17 mouse cellular contexts compared by ENCODE assay signal in the genomic region with DNA sequence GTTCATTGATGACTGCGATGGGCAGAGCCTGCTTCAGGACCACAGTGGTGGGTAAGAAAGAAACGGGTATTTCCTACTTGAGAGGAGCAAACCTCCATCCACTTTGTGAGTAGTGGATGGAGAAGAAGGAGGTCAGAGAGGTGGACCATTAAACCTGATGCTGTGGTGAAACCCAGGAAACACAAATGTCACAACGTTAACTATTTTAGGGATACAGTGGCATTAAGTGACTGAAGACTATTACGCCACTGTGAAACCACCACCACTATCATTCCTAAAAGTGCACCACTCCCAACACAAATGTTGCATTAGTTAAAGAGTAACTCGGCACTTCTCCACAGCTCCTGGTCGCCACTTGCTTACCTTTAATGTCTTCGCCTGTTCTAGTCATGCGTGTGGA.
"Had no signal": no experiment of that assay in that cellular context is flagged by ENCODE, and none has a peak within 500 bp of the region (broad histone marks: within the 10 kb centered on the region; RNA-seq: fewer than 3 reads in every experiment).

No protein-coding gene starts in this region.

- H3K27ac ChIP-seq: liver, embryonic 13.5 days; liver, embryonic 15.5 days; midbrain, embryonic 10.5 days; midbrain, embryonic 12.5 days; neural tube, embryonic 12.5 days; stomach, embryonic 15.5 days; stomach, postnatal 0 days had no signal

- H3K9me3 ChIP-seq: liver, embryonic 13.5 days; liver, embryonic 15.5 days; midbrain, embryonic 10.5 days; midbrain, embryonic 12.5 days; neural tube, embryonic 12.5 days; stomach, embryonic 15.5 days had no signal

- H3K4me2 ChIP-seq: liver, embryonic 13.5 days; liver, embryonic 15.5 days; lung, embryonic 14.5 days; midbrain, embryonic 12.5 days; neural tube, embryonic 12.5 days; stomach, embryonic 15.5 days had no signal

- H3K4me3 ChIP-seq: liver, embryonic 13.5 days; liver, embryonic 15.5 days; midbrain, embryonic 10.5 days; midbrain, embryonic 12.5 days; neural tube, embryonic 12.5 days; stomach, embryonic 15.5 days had no signal

- H3K27me3 ChIP-seq: liver, embryonic 13.5 days; liver, embryonic 15.5 days; midbrain, embryonic 12.5 days; neural tube, embryonic 12.5 days; stomach, embryonic 15.5 days had no signal

- ATAC-seq: midbrain, embryonic 16.5 days had no signal

- H3K4me1 ChIP-seq: liver, embryonic 13.5 days; midbrain, embryonic 10.5 days; midbrain, embryonic 12.5 days; neural tube, embryonic 12.5 days; stomach, embryonic 15.5 days had no signal

- DNase-seq: liver, embryonic 13.5 days; lung, adult 18-20 months; lung, embryonic 14.5 days; lung, postnatal 10 days; lung, postnatal 4 days; midbrain, embryonic 14.5 days; right cerebral cortex, postnatal 14 days; thymus, adult 2 months; thymus, postnatal 25 days; thymus, postnatal 4 days had no signal

- H3K36me3 ChIP-seq: liver, embryonic 13.5 days; liver, embryonic 15.5 days; midbrain, embryonic 10.5 days; midbrain, embryonic 12.5 days; neural tube, embryonic 12.5 days; stomach, embryonic 15.5 days had no signal

- H3K9ac ChIP-seq: liver, embryonic 13.5 days; liver, embryonic 15.5 days; lung, embryonic 14.5 days; midbrain, embryonic 12.5 days; neural tube, embryonic 12.5 days; stomach, embryonic 15.5 days had no signal
